Mouse (Mus musculus) limb, embryonic 13.5 days (tissue): ENCODE measurements at regions not wholly inside any gene's neighbourhood (a gene's known extent, or its start where the extent isn't known, plus 50 kb on each side); places are given as distances from the start of the nearest gene placed in this dataset. TPM values are rescaled to one million over a fixed set of nuclear protein-coding genes. Genes with fewer than 3 reads are reported as not detected.

ENCODE experiments used
- microRNA-seq: library from miRNA; unstranded; fragments of <30 nt; microRNA quantifications from one replicate; pipeline ENCODE4, GENCODE M21; 2016

Small RNA genes lying in the stretch of these regions (microRNA-seq; reads per million reads assigned to microRNA genes)
- not detected for gene Gm26052
